Mouse (Mus musculus) megakaryocyte progenitor cell, adult 5-6 weeks (primary cell): Measurements from ENCODE around the gene Lrrc36. TPM values are rescaled to one million over a fixed set of nuclear protein-coding genes. Genes with fewer than 3 reads are reported as not detected.

Source experiments
- total RNA-seq, 2 experiments: library from RNA; stranded (forward) in 1 of 2; stranded (reverse) in 1 of 2; fragments of 157-497, 149-512 nt in 1 of 2; fragments of 200-1000 nt in 1 of 2; gene quantifications; 2 replicates each; pipeline versions ENCODE4 v1.2.3 to v1.2.4; 2015 to 2017

The Lrrc36 gene
- total RNA-seq, 2 experiments from 2014 or later, result 0.30 to 1.2 TPM

Other genes with a start within 250 kb of the Lrrc36 start
- gene Cbfb, start 242.9 kb upstream of the Lrrc36 start, total RNA-seq (2015), result 146 and 152 TPM in 2 replicates
- gene Cbfb, start 242.9 kb upstream of the Lrrc36 start, total RNA-seq (2017), result 157 and 178 TPM in 2 replicates
- gene D230025D16Rik, start 188.4 kb upstream of the Lrrc36 start, total RNA-seq (2015), result 20.8 and 31.3 TPM in 2 replicates
- 21.2 and 23.9 TPM in 2 replicates for gene D230025D16Rik, start 188.4 kb upstream of the Lrrc36 start, total RNA-seq (2017)
- gene B3gnt9, start 158.4 kb upstream of the Lrrc36 start, total RNA-seq (2015), result 0.22 and 0.27 TPM in 2 replicates
- gene B3gnt9, start 158.4 kb upstream of the Lrrc36 start, total RNA-seq (2017), result 0.17 and 0.37 TPM in 2 replicates
- gene Tradd, start 149.0 kb upstream of the Lrrc36 start, total RNA-seq (2015), result 7.0 and 8.7 TPM in 2 replicates
- gene Tradd, start 149.0 kb upstream of the Lrrc36 start, total RNA-seq (2017), result 14.2 and 15.4 TPM in 2 replicates
- 2.3 and 3.2 TPM in 2 replicates for gene Fbxl8, start 148.9 kb upstream of the Lrrc36 start, total RNA-seq (2015)
- 1.2 and 2.3 TPM in 2 replicates for gene Fbxl8, start 148.9 kb upstream of the Lrrc36 start, total RNA-seq (2017)
- gene Hsf4, start 143.8 kb upstream of the Lrrc36 start, total RNA-seq (2015), result not detected in 2 replicates
- not detected in 2 replicates for gene Hsf4, start 143.8 kb upstream of the Lrrc36 start, total RNA-seq (2017)
- not detected in 2 replicates for gene Nol3, start 137.4 kb upstream of the Lrrc36 start, total RNA-seq (2015)
- gene Nol3, start 137.4 kb upstream of the Lrrc36 start, total RNA-seq (2017), result 0.04 TPM in 1 of 2 replicates, not detected in the other
- gene 4931428F04Rik, start 123.7 kb upstream of the Lrrc36 start, total RNA-seq (2015), result 2.1 and 4.2 TPM in 2 replicates
- 1.5 and 1.8 TPM in 2 replicates for gene 4931428F04Rik, start 123.7 kb upstream of the Lrrc36 start, total RNA-seq (2017)
- 0.52 and 0.61 TPM in 2 replicates for gene Exoc3l, start 117.5 kb upstream of the Lrrc36 start, total RNA-seq (2015)
- gene Exoc3l, start 117.5 kb upstream of the Lrrc36 start, total RNA-seq (2017), result 0.20 and 1.6 TPM in 2 replicates
- gene E2f4, start 115.9 kb upstream of the Lrrc36 start, total RNA-seq (2015), result 121 and 126 TPM in 2 replicates
- gene E2f4, start 115.9 kb upstream of the Lrrc36 start, total RNA-seq (2017), result 47.0 and 53.6 TPM in 2 replicates
- gene Elmo3, start 108.0 kb upstream of the Lrrc36 start, total RNA-seq (2015), result 0.49 and 0.71 TPM in 2 replicates
- 0.33 and 0.88 TPM in 2 replicates for gene Elmo3, start 108.0 kb upstream of the Lrrc36 start, total RNA-seq (2017)
- gene Lrrc29, start 87.3 kb upstream of the Lrrc36 start, total RNA-seq (2015), result 1.2 and 2.0 TPM in 2 replicates
- gene Lrrc29, start 87.3 kb upstream of the Lrrc36 start, total RNA-seq (2017), result 1.3 and 2.9 TPM in 2 replicates
- 70.7 and 84.0 TPM in 2 replicates for gene Tmem208, start 87.2 kb upstream of the Lrrc36 start, total RNA-seq (2015)
- 41.0 and 50.3 TPM in 2 replicates for gene Tmem208, start 87.2 kb upstream of the Lrrc36 start, total RNA-seq (2017)
- 5.0 and 6.2 TPM in 2 replicates for gene Fhod1, start 65.6 kb upstream of the Lrrc36 start, total RNA-seq (2015)
- gene Fhod1, start 65.6 kb upstream of the Lrrc36 start, total RNA-seq (2017), result 2.3 and 2.9 TPM in 2 replicates
- gene Slc9a5, start 64.7 kb upstream of the Lrrc36 start, total RNA-seq (2015), result 0.54 and 0.79 TPM in 2 replicates
- gene Slc9a5, start 64.7 kb upstream of the Lrrc36 start, total RNA-seq (2017), result under 0.01 and 0.61 TPM in 2 replicates
- gene Plekhg4, start 40.3 kb upstream of the Lrrc36 start, total RNA-seq (2015), result not detected in 2 replicates
- not detected in 2 replicates for gene Plekhg4, start 40.3 kb upstream of the Lrrc36 start, total RNA-seq (2017)
- not detected in 2 replicates for gene Kctd19, start 69 bp upstream of the Lrrc36 start, total RNA-seq (2015)
- 0.12 TPM in 1 of 2 replicates, not detected in the other for gene Kctd19, start 69 bp upstream of the Lrrc36 start, total RNA-seq (2017)
- gene Tppp3, start 58.0 kb downstream of the Lrrc36 start, total RNA-seq (2015), result 0.27 TPM in 1 of 2 replicates, not detected in the other
- 0.57 and 2.4 TPM in 2 replicates for gene Tppp3, start 58.0 kb downstream of the Lrrc36 start, total RNA-seq (2017)
- gene Zdhhc1, start 83.3 kb downstream of the Lrrc36 start, total RNA-seq (2015), result 4.8 and 5.7 TPM in 2 replicates
- gene Zdhhc1, start 83.3 kb downstream of the Lrrc36 start, total RNA-seq (2017), result 2.7 and 5.0 TPM in 2 replicates
- 0.10 and 0.12 TPM in 2 replicates for gene Hsd11b2, start 105.2 kb downstream of the Lrrc36 start, total RNA-seq (2015)
- not detected in 2 replicates for gene Hsd11b2, start 105.2 kb downstream of the Lrrc36 start, total RNA-seq (2017)
- gene Atp6v0d1, start 152.5 kb downstream of the Lrrc36 start, total RNA-seq (2015), result 137 and 142 TPM in 2 replicates
- gene Atp6v0d1, start 152.5 kb downstream of the Lrrc36 start, total RNA-seq (2017), result 50.5 and 56.6 TPM in 2 replicates
- 46.9 and 53.0 TPM in 2 replicates for gene Ripor1, start 191.7 kb downstream of the Lrrc36 start, total RNA-seq (2015)
- 6.4 and 6.6 TPM in 2 replicates for gene Ripor1, start 191.7 kb downstream of the Lrrc36 start, total RNA-seq (2017)
- gene Ctcf, start 223.0 kb downstream of the Lrrc36 start, total RNA-seq (2015), result 95.7 and 103 TPM in 2 replicates
- 88.1 and 104 TPM in 2 replicates for gene Ctcf, start 223.0 kb downstream of the Lrrc36 start, total RNA-seq (2017)
- gene Agrp, start 223.8 kb downstream of the Lrrc36 start, total RNA-seq (2015), result not detected in 2 replicates
- gene Agrp, start 223.8 kb downstream of the Lrrc36 start, total RNA-seq (2017), result not detected in 2 replicates